Comparison of ENCODE assay signal across 24 mouse cellular contexts in genomic region chr5:37435417-37435816, GRCm38 (mm10).
A peak's percentile ranks its signal among the peaks of the same experiment; 100 is the strongest.
DNase-seq lines count a peak whose midpoint lies in the region; ATAC-seq and TF ChIP-seq lines count a peak whose summit lies in the region.
"Had no signal": no experiment of that assay in that cellular context is flagged by ENCODE, and none has a peak within 500 bp of the region (broad histone marks: within the 10 kb centered on the region; RNA-seq: fewer than 3 reads in every experiment).

No protein-coding gene starts in this region.

- peak; percentile 5 for DNase-seq in embryo, embryonic 10.5 days (ENCODE audit: low spot score)
- DNase-seq in embryo, embryonic 9.5 days (ENCODE audit: extremely low spot score), result no peak
- DNase-seq in kidney, postnatal 0 days (ENCODE audit: low spot score), result no peak
- no peak for DNase-seq in kidney, adult 11 months
- no peak for DNase-seq in liver, embryonic 14.5 days (ENCODE audit: low read depth in 3 of 3, low spot score in 3 of 3)
- DNase-seq in liver, postnatal 0 days, result no peak
- no peak for DNase-seq in stomach, postnatal 0 days (ENCODE audit: low spot score)
- DNase-seq: adrenal gland, adult 8-10 months; cerebellum, adult 18-20 months; cerebellum, postnatal 36 days; gastrocnemius, postnatal 14 days; heart, adult 11 months; heart, postnatal 14 days; layer of hippocampus, postnatal 36 days; lung, adult 18-20 months; lung, postnatal 10 days; midbrain, embryonic 14.5 days; thymus, adult 2 months had no signal

- 81% methylated on average over 3 of the region's 3 CpGs for WGBS in kidney, postnatal 0 days
- 56% methylated on average over 3 of the region's 3 CpGs for WGBS in liver, embryonic 14.5 days (ENCODE audit: insufficient replicate concordance)
- 67% methylated on average over 3 of the region's 3 CpGs for WGBS in liver, postnatal 0 days (ENCODE audit: insufficient replicate concordance)
- 68% methylated on average over 3 of the region's 3 CpGs for WGBS in stomach, postnatal 0 days

- no peak for TF ChIP-seq EP300 in liver, embryonic 14.5 days (IDR thresholded peaks at IDR 0.05; ENCODE audit: low read depth)
- TF ChIP-seq EP300 in liver, postnatal 0 days (IDR thresholded peaks at IDR 0.05; ENCODE audit: low read depth), result no peak
- no peak for TF ChIP-seq EP300 in stomach, postnatal 0 days (optimal IDR thresholded peaks at IDR 0.05)

- no peaks in the 10 kb centered on the region for H3K36me3 ChIP-seq in kidney, postnatal 0 days (ENCODE audit: insufficient read depth, low read length)
- no peaks in the 10 kb centered on the region for H3K36me3 ChIP-seq in liver, embryonic 14.5 days (replicated peaks; ENCODE audit: control insufficient read depth, insufficient read depth, low read depth)
- no peaks in the 10 kb centered on the region for H3K36me3 ChIP-seq in liver, postnatal 0 days (replicated peaks; ENCODE audit: insufficient read depth, low read length)
- H3K36me3 ChIP-seq in stomach, postnatal 0 days (ENCODE audit: control insufficient read depth, insufficient read depth, low read length), result no peaks in the 10 kb centered on the region
- H3K36me3 ChIP-seq: forebrain, embryonic 10.5 days; heart, embryonic 13.5 days; hindbrain, embryonic 13.5 days; limb, embryonic 13.5 days had no signal

- H3K4me2 ChIP-seq in kidney, postnatal 0 days (ENCODE audit: low read length), result no peak overlapping the region
- no peak overlapping the region for H3K4me2 ChIP-seq in liver, embryonic 14.5 days (ENCODE audit: low read depth)
- H3K4me2 ChIP-seq in liver, postnatal 0 days (ENCODE audit: low read depth, low read length), result no peak overlapping the region
- H3K4me2 ChIP-seq in stomach, postnatal 0 days (replicated peaks; ENCODE audit: low read depth), result no peak overlapping the region
- H3K4me2 ChIP-seq: heart, embryonic 13.5 days; hindbrain, embryonic 13.5 days; limb, embryonic 13.5 days had no signal

- H3K9ac ChIP-seq in kidney, postnatal 0 days (ENCODE audit: low read depth, low read length), result no peak overlapping the region
- no peak overlapping the region for H3K9ac ChIP-seq in liver, embryonic 14.5 days (replicated peaks)
- H3K9ac ChIP-seq in liver, postnatal 0 days (replicated peaks), result no peak overlapping the region
- H3K9ac ChIP-seq in stomach, postnatal 0 days (ENCODE audit: low read length), result no peak overlapping the region
- H3K9ac ChIP-seq: heart, embryonic 13.5 days; hindbrain, embryonic 13.5 days; limb, embryonic 13.5 days had no signal

- no peak for ATAC-seq in kidney, postnatal 0 days (replicated peaks; ENCODE audit: low FRiP score, low read depth)
- no peak for ATAC-seq in liver, embryonic 14.5 days (ENCODE audit: insufficient read depth)
- ATAC-seq in liver, postnatal 0 days, result no peak
- no peak for ATAC-seq in stomach, postnatal 0 days (ENCODE audit: low FRiP score, low TSS enrichment)
- ATAC-seq: activated CD4-positive, CD25-positive, alpha-beta regulatory T cell, adult 4 months; forebrain, embryonic 16.5 days had no signal

- H3K4me1 ChIP-seq in kidney, postnatal 0 days (replicated peaks; ENCODE audit: insufficient read depth, low read length), result no peaks in the 10 kb centered on the region
- no peaks in the 10 kb centered on the region for H3K4me1 ChIP-seq in liver, embryonic 14.5 days (replicated peaks; ENCODE audit: control insufficient read depth in 2 of 2, insufficient read depth in 2 of 2, low read length in 1 of 2)
- H3K4me1 ChIP-seq in liver, postnatal 0 days (ENCODE audit: insufficient read depth), result no peaks in the 10 kb centered on the region
- no peaks in the 10 kb centered on the region for H3K4me1 ChIP-seq in stomach, postnatal 0 days (replicated peaks; ENCODE audit: control insufficient read depth, insufficient read depth)
- H3K4me1 ChIP-seq: forebrain, embryonic 10.5 days; heart, embryonic 13.5 days; hindbrain, embryonic 13.5 days; limb, embryonic 13.5 days had no signal

- no peak overlapping the region for H3K27ac ChIP-seq in kidney, postnatal 0 days
- no peak overlapping the region for H3K27ac ChIP-seq in liver, embryonic 14.5 days
- no peak overlapping the region for H3K27ac ChIP-seq in liver, postnatal 0 days (ENCODE audit: low read depth)
- H3K27ac ChIP-seq in stomach, postnatal 0 days (replicated peaks), result no peak overlapping the region
- H3K27ac ChIP-seq: forebrain, embryonic 10.5 days; heart, embryonic 13.5 days; hindbrain, embryonic 13.5 days; limb, embryonic 13.5 days had no signal

- H3K4me3 ChIP-seq in kidney, postnatal 0 days (replicated peaks; ENCODE audit: low read depth, low read length), result no peak overlapping the region
- no peak overlapping the region for H3K4me3 ChIP-seq in liver, embryonic 14.5 days (ENCODE audit: insufficient read depth in 1 of 2, low read depth in 2 of 2, low read length in 2 of 2)
- H3K4me3 ChIP-seq in liver, postnatal 0 days (ENCODE audit: low read depth, low read length), result no peak overlapping the region
- no peak overlapping the region for H3K4me3 ChIP-seq in stomach, postnatal 0 days (ENCODE audit: low read depth, low read length)
- H3K4me3 ChIP-seq: forebrain, embryonic 10.5 days; heart, embryonic 13.5 days; hindbrain, embryonic 13.5 days; limb, embryonic 13.5 days had no signal

- no peaks in the 10 kb centered on the region for H3K9me3 ChIP-seq in kidney, postnatal 0 days (replicated peaks; ENCODE audit: low read length)
- no peaks in the 10 kb centered on the region for H3K9me3 ChIP-seq in liver, embryonic 14.5 days (ENCODE audit: control insufficient read depth, low read length)
- no peaks in the 10 kb centered on the region for H3K9me3 ChIP-seq in liver, postnatal 0 days (ENCODE audit: low read length)
- H3K9me3 ChIP-seq in stomach, postnatal 0 days (ENCODE audit: control insufficient read depth, low read length), result no peaks in the 10 kb centered on the region
- H3K9me3 ChIP-seq: forebrain, embryonic 10.5 days; heart, embryonic 13.5 days; hindbrain, embryonic 13.5 days; limb, embryonic 13.5 days had no signal

- H3K27me3 ChIP-seq in kidney, postnatal 0 days (ENCODE audit: insufficient read depth, low read length), result no peaks in the 10 kb centered on the region
- H3K27me3 ChIP-seq in liver, embryonic 14.5 days (ENCODE audit: control insufficient read depth, insufficient read depth, low read length), result no peaks in the 10 kb centered on the region
- no peaks in the 10 kb centered on the region for H3K27me3 ChIP-seq in liver, postnatal 0 days (ENCODE audit: insufficient read depth, low read length)
- H3K27me3 ChIP-seq in stomach, postnatal 0 days (ENCODE audit: control insufficient read depth, insufficient read depth, low read length), result no peaks in the 10 kb centered on the region
- H3K27me3 ChIP-seq: heart, embryonic 13.5 days; hindbrain, embryonic 13.5 days; limb, embryonic 13.5 days had no signal

- TF ChIP-seq CTCF in kidney, postnatal 0 days (IDR thresholded peaks at IDR 0.05; ENCODE audit: low read depth), result peak; percentile 19; the same call in 1 of the 2 replicates
- peak; percentile 53 for TF ChIP-seq CTCF in liver, embryonic 14.5 days (IDR thresholded peaks at IDR 0.05; ENCODE audit: low read depth)
- TF ChIP-seq CTCF in liver, postnatal 0 days (IDR thresholded peaks at IDR 0.05; ENCODE audit: low read depth), result no peak
- 0 out of 2 replicates have a peak, but pooled peaks have one; percentile 3 for TF ChIP-seq CTCF in stomach, postnatal 0 days (IDR thresholded peaks at IDR 0.05; ENCODE audit: low read depth)
